Mouse (Mus musculus) intestine, embryonic 14.5 days (tissue): ENCODE measurements around the gene Cers3. TPM values are rescaled to one million over a fixed set of nuclear protein-coding genes. Genes with fewer than 3 reads are reported as not detected.

Source experiments
- ATAC-seq: fragments of 200-750 bp; cut with Nextera tagmentation; replicated peaks from 2 replicates; pipeline ENCODE4 v1.8.0; 2017; ENCODE audit warnings: low read depth, moderate number of reproducible peaks, moderate TSS enrichment, moderate library complexity; ENCODE audit not compliant: low FRiP score, low TSS enrichment
- DNase-seq: peaks from one replicate; pipeline ENCODE4 v3.0.0-alpha.2; 2018; ENCODE audit warnings: low spot score
- H3K27ac ChIP-seq: fragments of 300-500 bp; sonication (generic); 2 replicates; pipeline ENCODE4 v1.5.1; 2014; ENCODE audit warnings: low read depth, mild to moderate bottlenecking, control low read depth
- H3K27me3 ChIP-seq: fragments of 300-500 bp; sonication (generic); replicated peaks from 2 replicates; pipeline ENCODE4 v1.6.1; 2014; ENCODE audit warnings: low read length, control low read depth; ENCODE audit not compliant: control insufficient read depth, insufficient read depth
- H3K36me3 ChIP-seq: fragments of 300-500 bp; sonication (generic); 2 replicates; pipeline ENCODE4 v1.6.1; 2014; ENCODE audit warnings: low read length, control low read depth; ENCODE audit not compliant: control insufficient read depth, insufficient read depth
- H3K4me1 ChIP-seq: fragments of 300-500 bp; sonication (generic); replicated peaks from 2 replicates; pipeline ENCODE4 v1.6.1; 2014; ENCODE audit warnings: low read length, control low read depth, mixed read lengths; ENCODE audit not compliant: control insufficient read depth, insufficient read depth
- H3K4me2 ChIP-seq: fragments of 300-500 bp; sonication (generic); 2 replicates; pipeline ENCODE4 v1.6.1; 2014; ENCODE audit warnings: low read length
- H3K4me3 ChIP-seq: fragments of 300-500 bp; sonication (generic); 2 replicates; pipeline ENCODE4 v1.5.1; 2014; ENCODE audit warnings: low read depth, low read length, control low read depth, mixed read lengths
- H3K9ac ChIP-seq: fragments of 300-500 bp; sonication (generic); 2 replicates; pipeline ENCODE4 v1.6.1; 2014; ENCODE audit warnings: mild to moderate bottlenecking, low read length
- H3K9me3 ChIP-seq: fragments of 300-500 bp; sonication (generic); 2 replicates; pipeline ENCODE4 v1.6.1; 2016; ENCODE audit warnings: low read length, control low read depth; ENCODE audit not compliant: control insufficient read depth
- WGBS: fragments of 180-500 bp; shearing (Covaris S2); extraction: QIAGEN DNeasy Blood & Tissue Kit; methylation state at CpG from one replicate; pipeline ENCODE4 v1.1.7; 2014; 5-methylcytosine and 5-hydroxymethylcytosine counted together
- polyA plus RNA-seq: library from polyadenylated mRNA; unstranded; fragments of >200 nt; fragmentation: Nextera tagmentation; extraction: Ambion mirVana; gene quantifications from 2 replicates; pipeline ENCODE4 v1.2.1, GENCODE M21; 2014

Cers3 gene
- polyA plus RNA-seq, 1 experiment from 2014 or later, result 2.4 TPM

GRCm38 (mm10) chr7:66753816-66754215, 10.5 kb downstream of the Cers3 start:
- Histone ChIP-seq H3K4me2 (no peak overlapping the region), H3K27me3 (no peaks in the 10 kb centered on the region), H3K9ac (no peak overlapping the region), H3K9me3 (no peaks in the 10 kb centered on the region), H3K4me1 (no peaks in the 10 kb centered on the region; the same call in 1 of the 2 replicates), H3K36me3 (no peaks in the 10 kb centered on the region), H3K4me3 (no peak overlapping the region), H3K27ac (no peak overlapping the region)
- DNase-seq, result no peak
- no peak for ATAC-seq
- 80% methylated on average over 8 of the region's 8 CpGs for WGBS

GRCm38 (mm10) chr7:66755611-66756010, 12.3 kb downstream of the Cers3 start:
- WGBS, result 84% methylated on average over 7 of the region's 7 CpGs
- ATAC-seq (no peak), DNase-seq (no peak)
- Histone ChIP-seq H3K9me3 (no peaks in the 10 kb centered on the region), H3K36me3 (no peaks in the 10 kb centered on the region), H3K4me1 (no peaks in the 10 kb centered on the region; the same call in 1 of the 2 replicates), H3K27ac (no peak overlapping the region), H3K4me3 (no peak overlapping the region), H3K4me2 (no peak overlapping the region), H3K27me3 (no peaks in the 10 kb centered on the region), H3K9ac (no peak overlapping the region)

GRCm38 (mm10) chr7:66769902-66770301, 26.6 kb downstream of the Cers3 start:
- Histone ChIP-seq H3K4me2 (no peak overlapping the region), H3K4me1 (0 out of 2 replicates have a peak, but pooled peaks cover 3% of the 10 kb centered on the region), H3K4me3 (no peak overlapping the region), H3K36me3 (no peaks in the 10 kb centered on the region), H3K27ac (no peak overlapping the region), H3K9ac (no peak overlapping the region), H3K27me3 (no peaks in the 10 kb centered on the region), H3K9me3 (no peaks in the 10 kb centered on the region)
- ATAC-seq, result no peak
- 50% methylated on average over 5 of the region's 5 CpGs for WGBS
- no peak for DNase-seq

- no peaks in the 10 kb centered on the region for H3K27me3 ChIP-seq
- H3K9me3 ChIP-seq, result no peaks in the 10 kb centered on the region
- WGBS, result 63% methylated on average over 3 of the region's 3 CpGs
- H3K27ac ChIP-seq, result no peak overlapping the region
- 0 out of 2 replicates have a peak, but pooled peaks cover 3% of the 10 kb centered on the region for H3K4me1 ChIP-seq
- no peak overlapping the region for H3K9ac ChIP-seq
- no peak overlapping the region for H3K4me2 ChIP-seq
- no peaks in the 10 kb centered on the region for H3K36me3 ChIP-seq
- ATAC-seq (no peak), DNase-seq (no peak)
- no peak overlapping the region for H3K4me3 ChIP-seq
Measured at GRCm38 (mm10) chr7:66770706-66771105, 27.4 kb downstream of the Cers3 start.

GRCm38 (mm10) chr7:66771252-66771651, 27.9 kb downstream of the Cers3 start:
- Histone ChIP-seq H3K27ac (no peak overlapping the region), H3K4me2 (no peak overlapping the region), H3K4me3 (no peak overlapping the region), H3K9me3 (no peaks in the 10 kb centered on the region), H3K36me3 (no peaks in the 10 kb centered on the region), H3K9ac (no peak overlapping the region), H3K4me1 (0 out of 2 replicates have a peak, but pooled peaks cover 3% of the 10 kb centered on the region), H3K27me3 (no peaks in the 10 kb centered on the region)
- ATAC-seq, result no peak
- DNase-seq, result no peak
- 71% methylated on average over 6 of the region's 6 CpGs for WGBS

- WGBS, result 34% methylated on average over 2 of the region's 2 CpGs
- Histone ChIP-seq H3K36me3 (no peaks in the 10 kb centered on the region), H3K9me3 (no peaks in the 10 kb centered on the region), H3K4me3 (no peak overlapping the region), H3K4me1 (peaks cover 13% of the 10 kb centered on the region), H3K4me2 (no peak overlapping the region), H3K27ac (peak overlapping the region; percentile 69; the same call in 1 of the 2 replicates), H3K9ac (no peak overlapping the region), H3K27me3 (no peaks in the 10 kb centered on the region)
- ATAC-seq, result no peak
- DNase-seq, result no peak
Measured at GRCm38 (mm10) chr7:66779411-66779810, 36.1 kb downstream of the Cers3 start.

- Histone ChIP-seq H3K4me1 (peaks cover 13% of the 10 kb centered on the region), H3K36me3 (no peaks in the 10 kb centered on the region), H3K27me3 (no peaks in the 10 kb centered on the region), H3K9me3 (no peaks in the 10 kb centered on the region), H3K4me2 (peak overlapping the region; percentile 18; the same call in 1 of the 2 replicates), H3K4me3 (no peak overlapping the region), H3K9ac (no peak overlapping the region), H3K27ac (peak overlapping the region; percentile 69)
- 36% methylated on average over 10 of the region's 10 CpGs for WGBS
- peak; percentile 89 for ATAC-seq
- peak; percentile 78 for DNase-seq
Measured at GRCm38 (mm10) chr7:66779944-66780942, 36.9 kb downstream of the Cers3 start.

GRCm38 (mm10) chr7:66786476-66786875, 43.2 kb downstream of the Cers3 start:
- Histone ChIP-seq H3K4me3 (no peak overlapping the region), H3K36me3 (no peaks in the 10 kb centered on the region), H3K9me3 (no peaks in the 10 kb centered on the region), H3K4me2 (no peak overlapping the region), H3K9ac (no peak overlapping the region), H3K27ac (peak overlapping the region; percentile 34; the same call in 1 of the 2 replicates), H3K4me1 (peaks cover 17% of the 10 kb centered on the region), H3K27me3 (no peaks in the 10 kb centered on the region)
- 61% methylated on average over 3 of the region's 3 CpGs for WGBS
- DNase-seq (no peak), ATAC-seq (no peak)
